Mouse (Mus musculus): ENCODE measurements around the gene Rnase2a. TPM values are rescaled to one million over a fixed set of nuclear protein-coding genes. Genes with fewer than 3 reads are reported as not detected.
"Not testable (repeated sequence)": the region's sequence is repeated elsewhere in the genome, so short reads cannot be mapped to it uniquely, and the experiment has no call there.

The Rnase2a gene
- total RNA-seq (2014; rRNA removed) (not detected in 2 replicates), polyA plus RNA-seq (2012; rRNA removed) (not detected in 2 replicates)

- WGBS: 95% methylated on average over 3 of the region's 3 CpGs
Observed at GRCm38 (mm10) chr14:51256041-51256440, at the start of gene Rnase2a. TSS of gene Rnase2a (minus strand) at chr14:51256112.

GRCm38 (mm10) chr14:51291505-51291904 lies 35.6 kb upstream of the Rnase2a start:
- WGBS: 73% methylated on average over 1 of the region's 1 CpGs
- H3K9ac ChIP-seq (ENCODE audit: low read depth, low read length): no peak overlapping the region
- H3K4me1 ChIP-seq (ENCODE audit: control insufficient read depth, insufficient read depth, low read length): peaks cover 6% of the 10 kb centered on the region; the same call in 1 of the 2 replicates
- TF ChIP-seq POLR2A (IDR thresholded peaks at IDR 0.05; ENCODE audit: extremely low read depth, insufficient read depth, low read length) (no peak), CTCF (IDR thresholded peaks at IDR 0.05; ENCODE audit: low read depth, low read length) (no peak)
- no peak overlapping the region for H3K27ac ChIP-seq (replicated peaks; ENCODE audit: insufficient read depth, low read depth, low read length)
- no peaks in the 10 kb centered on the region for H3K27me3 ChIP-seq (ENCODE audit: control insufficient read depth, insufficient read depth, low read length)
- no peaks in the 10 kb centered on the region for H3K79me2 ChIP-seq (ENCODE audit: control insufficient read depth, insufficient read depth, low read length)
- no peak overlapping the region for H3K4me3 ChIP-seq (ENCODE audit: insufficient read depth, low read depth, low read length)
- no peaks in the 10 kb centered on the region for H3K36me3 ChIP-seq (ENCODE audit: control insufficient read depth, insufficient read depth, low read length)
- DNase-seq (ENCODE audit: extremely low read depth, low read depth, low spot score): no peak

More at GRCm38 (mm10) chr14:51256041-51256440, at the start of gene Rnase2a:
- Histone ChIP-seq H3K36me3 (ENCODE audit: control insufficient read depth, insufficient read depth, low read length) (no peaks in the 10 kb centered on the region), H3K4me1 (ENCODE audit: control insufficient read depth, insufficient read depth, low read length) (no peaks in the 10 kb centered on the region), H3K27ac (replicated peaks; ENCODE audit: insufficient read depth, low read depth, low read length) (no peak within 1 kb of the TSS), H3K79me2 (ENCODE audit: control insufficient read depth, insufficient read depth, low read length) (no peaks in the 10 kb centered on the region), H3K9ac (ENCODE audit: low read depth, low read length) (no peak within 1 kb of the TSS), H3K27me3 (ENCODE audit: control insufficient read depth, insufficient read depth, low read length) (no peaks in the 10 kb centered on the region), H3K4me3 (ENCODE audit: insufficient read depth, low read depth, low read length) (no peak within 1 kb of the TSS)
- DNase-seq (ENCODE audit: extremely low read depth, low read depth, low spot score): no peak
- no peak for TF ChIP-seq CTCF (IDR thresholded peaks at IDR 0.05; ENCODE audit: low read depth, low read length)
- TF ChIP-seq POLR2A (IDR thresholded peaks at IDR 0.05; ENCODE audit: extremely low read depth, insufficient read depth, low read length): no peak

- H3K9ac ChIP-seq (ENCODE audit: low read depth, low read length); H3K27ac ChIP-seq (replicated peaks; ENCODE audit: insufficient read depth, low read depth, low read length); H3K4me3 ChIP-seq (ENCODE audit: insufficient read depth, low read depth, low read length); H3K36me3 ChIP-seq (ENCODE audit: control insufficient read depth, insufficient read depth, low read length); H3K4me1 ChIP-seq (ENCODE audit: control insufficient read depth, insufficient read depth, low read length); H3K79me2 ChIP-seq (ENCODE audit: control insufficient read depth, insufficient read depth, low read length); H3K27me3 ChIP-seq (ENCODE audit: control insufficient read depth, insufficient read depth, low read length); DNase-seq (ENCODE audit: extremely low read depth, low read depth, low spot score): not testable (repeated sequence)
- 38% methylated on average over 1 of the region's 1 CpGs for WGBS
Observed at GRCm38 (mm10) chr14:51278515-51278914, 22.6 kb upstream of the Rnase2a start.

GRCm38 (mm10) chr14:51268677-51269076 lies 12.8 kb upstream of the Rnase2a start:
- Histone ChIP-seq H3K79me2 (ENCODE audit: control insufficient read depth, insufficient read depth, low read length) (no peaks in the 10 kb centered on the region), H3K27ac (replicated peaks; ENCODE audit: insufficient read depth, low read depth, low read length) (no peak overlapping the region), H3K9ac (ENCODE audit: low read depth, low read length) (no peak overlapping the region), H3K27me3 (ENCODE audit: control insufficient read depth, insufficient read depth, low read length) (no peaks in the 10 kb centered on the region), H3K4me1 (ENCODE audit: control insufficient read depth, insufficient read depth, low read length) (no peaks in the 10 kb centered on the region), H3K36me3 (ENCODE audit: control insufficient read depth, insufficient read depth, low read length) (no peaks in the 10 kb centered on the region), H3K4me3 (ENCODE audit: insufficient read depth, low read depth, low read length) (no peak overlapping the region)
- no peak for DNase-seq (ENCODE audit: extremely low read depth, low read depth, low spot score)
- WGBS: 68% methylated on average over 1 of the region's 1 CpGs
- TF ChIP-seq POLR2A (IDR thresholded peaks at IDR 0.05; ENCODE audit: extremely low read depth, insufficient read depth, low read length) (no peak), CTCF (IDR thresholded peaks at IDR 0.05; ENCODE audit: low read depth, low read length) (no peak)

GRCm38 (mm10) chr14:51266113-51266512 lies 10.2 kb upstream of the Rnase2a start:
- Histone ChIP-seq H3K4me1 (ENCODE audit: control insufficient read depth, insufficient read depth, low read length) (no peaks in the 10 kb centered on the region), H3K79me2 (ENCODE audit: control insufficient read depth, insufficient read depth, low read length) (no peaks in the 10 kb centered on the region), H3K36me3 (ENCODE audit: control insufficient read depth, insufficient read depth, low read length) (no peaks in the 10 kb centered on the region), H3K4me3 (ENCODE audit: insufficient read depth, low read depth, low read length) (no peak overlapping the region), H3K27ac (replicated peaks; ENCODE audit: insufficient read depth, low read depth, low read length) (no peak overlapping the region), H3K9ac (ENCODE audit: low read depth, low read length) (no peak overlapping the region), H3K27me3 (ENCODE audit: control insufficient read depth, insufficient read depth, low read length) (no peaks in the 10 kb centered on the region)
- WGBS: 5% methylated on average over 9 of the region's 9 CpGs
- peak; percentile 54 for DNase-seq (ENCODE audit: extremely low read depth, low read depth, low spot score)
- no peak for TF ChIP-seq POLR2A (IDR thresholded peaks at IDR 0.05; ENCODE audit: extremely low read depth, insufficient read depth, low read length)
- TF ChIP-seq CTCF (IDR thresholded peaks at IDR 0.05; ENCODE audit: low read depth, low read length): peak; percentile 97

GRCm38 (mm10) chr14:51265667-51266066 lies 9.8 kb upstream of the Rnase2a start:
- no peaks in the 10 kb centered on the region for H3K4me1 ChIP-seq (ENCODE audit: control insufficient read depth, insufficient read depth, low read length)
- H3K27ac ChIP-seq (replicated peaks; ENCODE audit: insufficient read depth, low read depth, low read length): no peak overlapping the region
- H3K27me3 ChIP-seq (ENCODE audit: control insufficient read depth, insufficient read depth, low read length): no peaks in the 10 kb centered on the region
- no peaks in the 10 kb centered on the region for H3K36me3 ChIP-seq (ENCODE audit: control insufficient read depth, insufficient read depth, low read length)
- no peak overlapping the region for H3K9ac ChIP-seq (ENCODE audit: low read depth, low read length)
- no peak for TF ChIP-seq CTCF (IDR thresholded peaks at IDR 0.05; ENCODE audit: low read depth, low read length)
- no peak for TF ChIP-seq POLR2A (IDR thresholded peaks at IDR 0.05; ENCODE audit: extremely low read depth, insufficient read depth, low read length)
- WGBS: 39% methylated on average over 4 of the region's 4 CpGs
- no peak for DNase-seq (ENCODE audit: extremely low read depth, low read depth, low spot score)
- H3K4me3 ChIP-seq (ENCODE audit: insufficient read depth, low read depth, low read length): no peak overlapping the region
- H3K79me2 ChIP-seq (ENCODE audit: control insufficient read depth, insufficient read depth, low read length): no peaks in the 10 kb centered on the region

Data from liver, adult 2 months (tissue).